Mouse (Mus musculus) inflammation-experienced regulatory T-cells, adult 16 weeks (primary cell): Measurements from ENCODE around the gene Snap47. TPM values are rescaled to one million over a fixed set of nuclear protein-coding genes. Genes with fewer than 3 reads are reported as not detected.

Experiments used
- polyA plus RNA-seq: library from polyadenylated mRNA; unstranded; fragments of 100-300 nt; shearing (Covaris generic); gene quantifications from one replicate; pipeline ENCODE4 v1.2.1, GENCODE M21; 2017

Gene Snap47
- polyA plus RNA-seq: 62.5 TPM

DNA sequence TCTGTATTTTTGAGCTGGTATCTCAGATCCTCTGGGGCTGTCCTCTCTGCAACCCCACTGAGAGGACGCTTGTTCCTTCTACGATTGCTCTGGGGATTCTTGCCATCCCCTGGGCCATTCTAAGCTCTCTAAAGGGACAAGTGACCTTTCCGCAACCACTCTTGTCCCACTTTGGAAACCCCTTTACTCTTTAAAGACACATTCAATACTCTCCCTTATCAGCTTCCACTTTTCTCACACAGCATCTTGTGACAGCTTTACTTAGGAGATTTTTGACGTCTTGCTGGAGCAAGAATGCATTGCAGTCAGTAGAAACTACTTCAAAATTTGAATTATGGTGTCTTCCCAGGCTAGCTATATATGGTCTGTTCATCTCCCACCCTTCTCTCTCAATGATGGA lies at the start of gene Snap47:
TSS of gene Snap47 (minus strand) at position 101 of the 400 bp plus-strand sequence.

DNA sequence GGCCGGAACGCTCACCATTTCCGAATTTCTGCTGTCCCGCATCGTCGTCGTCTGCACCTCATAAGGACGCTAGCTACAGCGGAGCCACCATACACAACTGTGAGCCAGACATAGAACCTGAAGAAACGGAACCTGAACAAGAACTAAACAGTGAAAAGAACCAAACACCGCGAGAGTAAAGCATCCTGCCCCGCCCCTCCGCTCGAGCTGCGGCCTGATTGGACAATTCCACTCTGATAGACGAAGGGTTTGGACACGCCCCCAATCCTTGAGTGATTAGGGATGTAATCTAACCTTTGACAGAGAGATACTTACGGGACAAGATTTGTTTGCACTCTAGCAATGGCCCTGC lies 21.3 kb upstream of the Snap47 start, which contains the start of gene Zfp867:
TSS of gene Zfp867 (minus strand) at position 149 of the 352 bp plus-strand sequence.

DNA sequence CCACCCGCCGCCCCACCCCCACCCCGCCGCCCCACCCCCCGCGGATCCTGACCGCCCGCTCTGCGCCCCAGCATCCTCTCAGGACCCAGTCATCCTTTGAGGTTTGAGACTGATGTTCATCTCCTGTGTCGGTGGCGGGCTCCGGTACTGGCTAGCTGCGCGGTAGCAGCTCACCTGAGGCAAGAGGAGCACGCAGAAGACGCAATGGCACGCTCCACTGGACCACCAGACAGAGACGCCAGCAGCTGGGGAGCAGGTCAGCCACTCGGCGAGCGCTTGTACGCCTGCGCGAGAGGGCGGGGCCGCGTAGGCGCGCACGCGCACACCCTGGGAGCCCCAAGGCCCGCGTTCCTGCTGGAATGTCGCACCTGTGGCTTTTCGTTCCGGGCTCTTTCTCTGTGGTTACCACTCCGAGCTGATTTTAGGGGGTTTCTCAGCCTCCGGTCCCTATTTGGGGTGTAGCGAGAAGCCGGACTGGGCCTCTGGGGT lies 1.2 kb downstream of the Snap47 start, which contains the start of gene Jmjd4:
TSS of gene Jmjd4 (plus strand) at position 305 of the 489 bp plus-strand sequence.

DNA sequence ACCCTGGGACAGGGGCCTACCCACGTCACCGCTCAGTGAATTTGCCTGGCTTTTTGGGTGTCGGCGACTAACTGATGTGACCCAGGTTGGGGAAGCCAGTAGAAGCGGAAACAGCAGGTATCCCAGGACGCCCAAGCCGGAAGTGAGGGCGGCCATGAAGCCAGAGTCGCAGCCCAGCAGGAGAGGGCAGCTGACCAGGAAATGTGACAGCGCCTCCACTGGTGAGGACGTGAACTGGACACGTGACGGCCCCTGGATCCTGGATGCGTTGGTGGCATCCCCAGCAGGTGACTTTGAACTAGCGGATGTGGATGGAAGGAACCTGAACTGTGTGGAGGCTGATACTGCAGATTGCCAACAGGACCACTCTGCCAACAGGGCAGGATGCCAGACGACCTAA lies 75.5 kb downstream of the Snap47 start, which contains the start of gene Prss38:
TSS of gene Prss38 (minus strand) at position 183 of the 400 bp plus-strand sequence.

Other genes starting within 250 kb of the Snap47 start
- gene Mrpl55, start 248.7 kb downstream of the Snap47 start, polyA plus RNA-seq: 48.5 TPM
- gene 2310033P09Rik, start 242.9 kb downstream of the Snap47 start, polyA plus RNA-seq: 40.1 TPM
- gene Arf1, start 222.9 kb downstream of the Snap47 start, polyA plus RNA-seq: 545 TPM
- not detected for gene Wnt3a, start 160.4 kb downstream of the Snap47 start, polyA plus RNA-seq
- gene Wnt9a, start 144.3 kb downstream of the Snap47 start, polyA plus RNA-seq: not detected
- not detected for gene Prss38, start 75.5 kb downstream of the Snap47 start, polyA plus RNA-seq
- gene Jmjd4, start 1.1 kb downstream of the Snap47 start, polyA plus RNA-seq: 10.7 TPM
- 4.6 TPM for gene Zfp867, start 21.3 kb upstream of the Snap47 start, polyA plus RNA-seq
- gene Zkscan17, start 75.6 kb upstream of the Snap47 start, polyA plus RNA-seq: 33.4 TPM
- gene Nlrp3, start 90.4 kb upstream of the Snap47 start, polyA plus RNA-seq: not detected
- not detected for gene Olfr222, start 125.0 kb upstream of the Snap47 start, polyA plus RNA-seq
- gene Olfr223, start 142.1 kb upstream of the Snap47 start, polyA plus RNA-seq: not detected
- 13.9 TPM for gene Mprip, start 210.1 kb upstream of the Snap47 start, polyA plus RNA-seq